Mouse (Mus musculus): ENCODE results near the gene Ric8b. TPM values are rescaled to one million over a fixed set of nuclear protein-coding genes. Genes with fewer than 3 reads are reported as not detected.

Ric8b gene
- total and polyA plus RNA-seq, 2 experiments from 2014 or later = 33.8 to 49.6 TPM

GRCm38 (mm10) chr10:84901676-84902075 lies 15.7 kb upstream of the Ric8b start:
- no peak overlapping the region for H3K4me2 ChIP-seq (ENCODE audit: low read depth, low read length)
- no peak overlapping the region for H3K27ac ChIP-seq
- ATAC-seq (no peak), DNase-seq (ENCODE audit: low spot score) (no peak)
- no peaks in the 10 kb centered on the region for H3K36me3 ChIP-seq (ENCODE audit: insufficient read depth, low read length)
- H3K9ac ChIP-seq (replicated peaks; ENCODE audit: low read length) = no peak overlapping the region
- TF ChIP-seq CTCF (IDR thresholded peaks at IDR 0.05; ENCODE audit: low read depth) = no peak
- H3K4me3 ChIP-seq (ENCODE audit: low read length) = no peak overlapping the region
- peaks cover 18% of the 10 kb centered on the region for H3K4me1 ChIP-seq (ENCODE audit: insufficient read depth, low read length)
- H3K27me3 ChIP-seq (ENCODE audit: insufficient read depth, low read length) = no peaks in the 10 kb centered on the region
- WGBS = 65% methylated on average over 5 of the region's 5 CpGs
- H3K9me3 ChIP-seq (ENCODE audit: low read length) = no peaks in the 10 kb centered on the region

GRCm38 (mm10) chr10:84902213-84902612 lies 15.2 kb upstream of the Ric8b start:
- no peak for TF ChIP-seq CTCF (IDR thresholded peaks at IDR 0.05; ENCODE audit: low read depth)
- Histone ChIP-seq H3K9ac (replicated peaks; ENCODE audit: low read length) (no peak overlapping the region), H3K4me1 (ENCODE audit: insufficient read depth, low read length) (peaks cover 18% of the 10 kb centered on the region), H3K27me3 (ENCODE audit: insufficient read depth, low read length) (no peaks in the 10 kb centered on the region), H3K4me2 (ENCODE audit: low read depth, low read length) (no peak overlapping the region), H3K27ac (no peak overlapping the region), H3K4me3 (ENCODE audit: low read length) (no peak overlapping the region), H3K9me3 (ENCODE audit: low read length) (no peaks in the 10 kb centered on the region), H3K36me3 (ENCODE audit: insufficient read depth, low read length) (no peaks in the 10 kb centered on the region)
- ATAC-seq (no peak), DNase-seq (ENCODE audit: low spot score) (no peak)
- WGBS = 68% methylated on average over 2 of the region's 2 CpGs

GRCm38 (mm10) chr10:84903307-84903706 lies 14.1 kb upstream of the Ric8b start:
- 21% methylated on average over 7 of the region's 7 CpGs for WGBS
- peaks cover 19% of the 10 kb centered on the region for H3K4me1 ChIP-seq (ENCODE audit: insufficient read depth, low read length)
- DNase-seq (ENCODE audit: low spot score) (peak; percentile 63), ATAC-seq (peak; percentile 27; the same call in 1 of the 2 replicates)
- H3K36me3 ChIP-seq (ENCODE audit: insufficient read depth, low read length) = no peaks in the 10 kb centered on the region
- peak overlapping the region; percentile 37 for H3K4me2 ChIP-seq (ENCODE audit: low read depth, low read length)
- H3K9ac ChIP-seq (replicated peaks; ENCODE audit: low read length) = 0 out of 2 replicates have a peak overlapping the region, but pooled peaks have one; percentile 13
- no peaks in the 10 kb centered on the region for H3K27me3 ChIP-seq (ENCODE audit: insufficient read depth, low read length)
- H3K4me3 ChIP-seq (ENCODE audit: low read length) = no peak overlapping the region
- TF ChIP-seq CTCF (IDR thresholded peaks at IDR 0.05; ENCODE audit: low read depth) = no peak
- peak overlapping the region; percentile 51; the same call in 1 of the 2 replicates for H3K27ac ChIP-seq
- no peaks in the 10 kb centered on the region for H3K9me3 ChIP-seq (ENCODE audit: low read length)

GRCm38 (mm10) chr10:84903742-84904141 lies 13.7 kb upstream of the Ric8b start:
- H3K9ac ChIP-seq (replicated peaks; ENCODE audit: low read length) = 0 out of 2 replicates have a peak overlapping the region, but pooled peaks have one; percentile 13
- peak; percentile 64 for ATAC-seq

GRCm38 (mm10) chr10:84906895-84907294 lies 10.5 kb upstream of the Ric8b start:
- ATAC-seq (no peak), DNase-seq (ENCODE audit: low spot score) (peak; percentile 58)
- H3K27me3 ChIP-seq (ENCODE audit: insufficient read depth, low read length) = no peaks in the 10 kb centered on the region
- no peaks in the 10 kb centered on the region for H3K36me3 ChIP-seq (ENCODE audit: insufficient read depth, low read length)
- no peaks in the 10 kb centered on the region for H3K9me3 ChIP-seq (ENCODE audit: low read length)
- H3K9ac ChIP-seq (replicated peaks; ENCODE audit: low read length) = no peak overlapping the region
- H3K4me2 ChIP-seq (ENCODE audit: low read depth, low read length) = no peak overlapping the region
- peak overlapping the region; percentile 56 for H3K27ac ChIP-seq
- WGBS = 59% methylated on average over 9 of the region's 9 CpGs
- no peak overlapping the region for H3K4me3 ChIP-seq (ENCODE audit: low read length)
- TF ChIP-seq CTCF (IDR thresholded peaks at IDR 0.05; ENCODE audit: low read depth) = no peak
- H3K4me1 ChIP-seq (ENCODE audit: insufficient read depth, low read length) = peaks cover 32% of the 10 kb centered on the region

More at GRCm38 (mm10) chr10:84903742-84904141, 13.7 kb upstream of the Ric8b start:
- peak overlapping the region; percentile 37 for H3K4me2 ChIP-seq (ENCODE audit: low read depth, low read length)
- TF ChIP-seq CTCF (IDR thresholded peaks at IDR 0.05; ENCODE audit: low read depth) = no peak
- no peaks in the 10 kb centered on the region for H3K9me3 ChIP-seq (ENCODE audit: low read length)
- no peaks in the 10 kb centered on the region for H3K36me3 ChIP-seq (ENCODE audit: insufficient read depth, low read length)
- H3K4me1 ChIP-seq (ENCODE audit: insufficient read depth, low read length) = peaks cover 23% of the 10 kb centered on the region
- no peak overlapping the region for H3K4me3 ChIP-seq (ENCODE audit: low read length)
- peak overlapping the region; percentile 51; the same call in 1 of the 2 replicates for H3K27ac ChIP-seq
- WGBS = 15% methylated on average over 5 of the region's 5 CpGs
- peak; percentile 60 for DNase-seq (ENCODE audit: low spot score)
- no peaks in the 10 kb centered on the region for H3K27me3 ChIP-seq (ENCODE audit: insufficient read depth, low read length)

GRCm38 (mm10) chr10:84908006-84908405 lies 9.4 kb upstream of the Ric8b start:
- no peak overlapping the region for H3K4me3 ChIP-seq (ENCODE audit: low read length)
- no peaks in the 10 kb centered on the region for H3K9me3 ChIP-seq (ENCODE audit: low read length)
- peaks cover 29% of the 10 kb centered on the region for H3K4me1 ChIP-seq (ENCODE audit: insufficient read depth, low read length)
- H3K36me3 ChIP-seq (ENCODE audit: insufficient read depth, low read length) = no peaks in the 10 kb centered on the region
- peak overlapping the region; percentile 41; the same call in 1 of the 2 replicates for H3K27ac ChIP-seq
- peak; percentile 59 for DNase-seq (ENCODE audit: low spot score)
- no peaks in the 10 kb centered on the region for H3K27me3 ChIP-seq (ENCODE audit: insufficient read depth, low read length)
- ATAC-seq = no peak
- H3K9ac ChIP-seq (replicated peaks; ENCODE audit: low read length) = no peak overlapping the region
- no peak overlapping the region for H3K4me2 ChIP-seq (ENCODE audit: low read depth, low read length)
- TF ChIP-seq CTCF (IDR thresholded peaks at IDR 0.05; ENCODE audit: low read depth) = no peak
- 62% methylated on average over 3 of the region's 3 CpGs for WGBS

GRCm38 (mm10) chr10:84908471-84908870 lies 8.9 kb upstream of the Ric8b start:
- Histone ChIP-seq H3K4me1 (ENCODE audit: insufficient read depth, low read length) (peaks cover 24% of the 10 kb centered on the region), H3K9ac (replicated peaks; ENCODE audit: low read length) (no peak overlapping the region), H3K4me2 (ENCODE audit: low read depth, low read length) (no peak overlapping the region), H3K4me3 (ENCODE audit: low read length) (no peak overlapping the region), H3K27ac (0 out of 2 replicates have a peak overlapping the region, but pooled peaks have one; percentile 41), H3K9me3 (ENCODE audit: low read length) (no peaks in the 10 kb centered on the region), H3K27me3 (ENCODE audit: insufficient read depth, low read length) (no peaks in the 10 kb centered on the region), H3K36me3 (ENCODE audit: insufficient read depth, low read length) (no peaks in the 10 kb centered on the region)
- DNase-seq (ENCODE audit: low spot score) = no peak
- TF ChIP-seq CTCF (IDR thresholded peaks at IDR 0.05; ENCODE audit: low read depth) = no peak
- 50% methylated on average over 3 of the region's 3 CpGs for WGBS
- ATAC-seq = no peak
